Mouse (Mus musculus) midbrain, embryonic 12.5 days (tissue): ENCODE data around the gene Cacna1g. TPM values are rescaled to one million over a fixed set of nuclear protein-coding genes. Genes with fewer than 3 reads are reported as not detected.

Experiments used
- ATAC-seq: fragments of 200-750 bp; cut with Nextera tagmentation; 2 replicates; pipeline ENCODE4 v1.8.0; 2017; ENCODE audit warnings: low read depth, moderate TSS enrichment, moderate library complexity; ENCODE audit not compliant: low FRiP score
- H3K27ac ChIP-seq: fragments of 300-500 bp; sonication (generic); replicated peaks from 2 replicates; pipeline ENCODE4 v1.5.1; 2016; ENCODE audit warnings: mild to moderate bottlenecking
- H3K27me3 ChIP-seq: fragments of 300-500 bp; sonication (generic); 2 replicates; pipeline ENCODE4 v1.6.1; 2016; ENCODE audit warnings: mild to moderate bottlenecking
- H3K36me3 ChIP-seq: fragments of 300-500 bp; sonication (generic); 2 replicates; pipeline ENCODE4 v1.6.1; 2016
- H3K4me1 ChIP-seq: fragments of 300-500 bp; sonication (generic); 2 replicates; pipeline ENCODE4 v1.6.1; 2016
- H3K4me2 ChIP-seq: fragments of 300-500 bp; sonication (generic); replicated peaks from 2 replicates; pipeline ENCODE4 v1.6.1; 2016; ENCODE audit warnings: mild to moderate bottlenecking, moderate library complexity
- H3K4me3 ChIP-seq: fragments of 300-500 bp; sonication (generic); 2 replicates; pipeline ENCODE4 v1.5.1; 2016; ENCODE audit warnings: mild to moderate bottlenecking
- H3K9ac ChIP-seq: fragments of 300-500 bp; sonication (generic); replicated peaks from 2 replicates; pipeline ENCODE4 v1.6.1; 2016; ENCODE audit warnings: mild to moderate bottlenecking, moderate library complexity
- H3K9me3 ChIP-seq: fragments of 300-500 bp; sonication (generic); 2 replicates; pipeline ENCODE4 v1.6.1; 2016; ENCODE audit warnings: mild to moderate bottlenecking
- WGBS: fragments of 180-500 bp; shearing (Covaris S2); methylation state at CpG from one replicate; pipeline ENCODE4 v1.1.7; 2016; 5-methylcytosine and 5-hydroxymethylcytosine counted together
- polyA plus RNA-seq: library from polyadenylated mRNA; unstranded; fragments of >200 nt; fragmentation: Nextera tagmentation; extraction: Ambion mirVana; gene quantifications from 2 replicates; pipeline ENCODE4 v1.2.1, GENCODE M21; 2016

Gene Cacna1g
- polyA plus RNA-seq: 16.2 and 16.5 TPM in 2 replicates

DNA sequence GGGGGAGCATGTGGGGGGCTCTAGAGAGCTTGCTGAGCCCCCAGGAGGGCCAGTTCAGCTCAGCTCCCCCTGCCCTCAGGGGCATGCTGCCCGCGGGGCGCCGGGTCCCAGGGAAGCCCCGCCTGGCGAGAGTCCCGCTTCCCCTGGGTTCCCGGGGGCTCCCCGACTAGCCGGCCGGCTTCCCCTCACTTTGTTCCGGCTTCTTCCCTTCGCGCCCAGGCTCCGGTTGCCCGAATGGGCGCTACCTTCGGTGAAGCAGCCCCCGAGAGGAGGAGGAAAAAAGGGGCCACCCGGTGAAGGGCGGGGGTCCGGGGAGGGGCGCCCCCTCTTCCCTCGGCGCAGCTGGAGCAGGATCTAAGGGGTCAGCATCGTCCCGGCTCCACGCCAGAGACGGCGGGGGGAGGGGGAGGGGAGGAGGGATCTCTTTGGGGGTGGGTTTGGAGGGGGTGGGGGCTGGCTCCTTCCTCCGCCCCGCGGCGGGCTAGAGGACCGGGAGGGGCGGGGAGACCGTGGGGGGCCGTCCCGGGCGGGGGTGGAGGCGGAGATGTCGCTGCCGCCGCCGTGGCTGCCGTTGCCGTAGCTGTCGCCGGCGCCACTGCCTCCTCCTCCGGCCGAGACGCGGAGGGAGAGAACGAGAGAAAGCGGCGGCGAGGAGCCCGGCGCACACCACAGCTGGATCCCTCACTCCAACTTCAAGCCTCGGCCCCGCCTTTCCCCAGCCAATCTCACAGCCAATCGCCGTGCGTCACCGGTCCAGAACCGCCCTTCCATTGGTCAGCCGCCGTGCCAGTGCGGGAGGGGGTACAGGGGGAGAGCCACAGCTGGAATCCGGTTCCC is at the start of gene Cacna1g:
TSS of gene Cacna1g (minus strand) at position 492 of the 837 bp plus-strand sequence.
- under 1% methylated on average over 49 of the region's 71 CpGs for WGBS
- Histone ChIP-seq H3K9me3 (no peaks in the 10 kb centered on the region), H3K4me2 (peak within 1 kb of the TSS; percentile 99), H3K9ac (peak within 1 kb of the TSS; percentile 93), H3K27me3 (peaks cover 70% of the 10 kb centered on the region), H3K36me3 (no peaks in the 10 kb centered on the region), H3K4me3 (peak within 1 kb of the TSS; percentile 77), H3K4me1 (peaks cover 71% of the 10 kb centered on the region), H3K27ac (peak within 1 kb of the TSS; percentile 80)
- ATAC-seq: peak; percentile 83

DNA sequence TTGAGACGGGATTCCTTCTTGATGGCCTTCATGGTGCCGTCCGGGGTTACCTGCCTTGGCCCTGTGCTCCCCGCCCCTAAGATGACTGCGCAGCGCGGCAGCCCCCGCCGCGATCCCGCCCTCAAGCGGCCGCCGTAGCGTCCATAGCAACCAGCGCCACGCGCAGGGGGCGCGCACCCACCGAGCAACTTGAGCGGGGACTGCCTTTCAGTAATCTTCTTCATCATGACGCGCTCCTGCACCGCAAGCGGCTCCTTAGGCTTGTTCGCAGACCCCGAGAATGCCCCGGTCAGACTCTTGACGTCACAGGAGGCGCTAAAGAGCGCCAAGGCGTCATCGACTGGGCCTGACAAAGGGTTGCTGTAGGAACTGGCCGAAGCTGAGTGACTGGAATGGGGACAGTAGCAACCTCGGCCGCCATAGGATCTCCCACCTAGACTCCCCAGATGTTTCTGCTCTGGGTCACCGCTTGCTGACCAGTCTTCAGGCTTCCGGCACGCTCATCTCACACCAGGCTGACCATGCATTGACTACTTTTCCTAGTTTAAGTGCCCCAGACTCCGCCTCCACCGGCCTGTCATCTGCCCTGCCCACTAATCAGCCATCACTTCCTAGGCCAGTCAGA is 47.3 kb upstream of the Cacna1g start, which contains the start of gene Mycbpap:
TSS of gene Mycbpap (minus strand) at position 524 of the 625 bp plus-strand sequence.
- 0 out of 2 replicates have a peak, but pooled peaks cover 4% of the 10 kb centered on the region for H3K27me3 ChIP-seq
- H3K9ac ChIP-seq: peak within 1 kb of the TSS; percentile 68
- no peaks in the 10 kb centered on the region for H3K36me3 ChIP-seq
- H3K4me3 ChIP-seq: peak within 1 kb of the TSS; percentile 57
- peaks cover 10% of the 10 kb centered on the region for H3K4me1 ChIP-seq
- H3K9me3 ChIP-seq: no peaks in the 10 kb centered on the region
- peak; percentile 76 for ATAC-seq
- peak within 1 kb of the TSS; percentile 82 for H3K4me2 ChIP-seq
- 1% methylated on average over 42 of the region's 42 CpGs for WGBS
- no peak within 1 kb of the TSS for H3K27ac ChIP-seq

DNA sequence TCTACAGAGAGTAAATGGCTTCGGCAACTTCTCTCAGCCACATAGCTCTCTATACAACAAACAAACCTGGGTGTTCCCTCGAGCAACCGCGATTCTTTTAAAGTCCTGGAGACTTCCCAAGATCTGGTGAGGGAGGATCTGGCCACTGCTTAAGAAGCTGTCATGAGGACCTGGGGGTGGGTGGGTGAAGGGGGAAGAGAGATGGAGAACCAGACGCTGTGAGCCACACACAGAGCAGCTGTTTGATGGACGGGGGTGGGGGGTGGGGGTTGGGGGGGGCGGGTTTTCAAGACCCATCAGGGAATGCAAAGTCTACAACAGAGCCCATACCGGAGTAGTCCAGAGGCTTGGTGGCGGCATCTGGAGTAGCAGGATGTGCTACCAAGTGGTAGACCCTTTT is 39.5 kb upstream of the Cacna1g start:
- ATAC-seq: no peak
- H3K4me3 ChIP-seq: no peak overlapping the region
- 74% methylated on average over 9 of the region's 9 CpGs for WGBS
- no peak overlapping the region for H3K27ac ChIP-seq
- H3K4me2 ChIP-seq: no peak overlapping the region
- H3K9ac ChIP-seq: no peak overlapping the region
- no peaks in the 10 kb centered on the region for H3K9me3 ChIP-seq
- no peaks in the 10 kb centered on the region for H3K4me1 ChIP-seq
- H3K36me3 ChIP-seq: no peaks in the 10 kb centered on the region
- H3K27me3 ChIP-seq: no peaks in the 10 kb centered on the region

DNA sequence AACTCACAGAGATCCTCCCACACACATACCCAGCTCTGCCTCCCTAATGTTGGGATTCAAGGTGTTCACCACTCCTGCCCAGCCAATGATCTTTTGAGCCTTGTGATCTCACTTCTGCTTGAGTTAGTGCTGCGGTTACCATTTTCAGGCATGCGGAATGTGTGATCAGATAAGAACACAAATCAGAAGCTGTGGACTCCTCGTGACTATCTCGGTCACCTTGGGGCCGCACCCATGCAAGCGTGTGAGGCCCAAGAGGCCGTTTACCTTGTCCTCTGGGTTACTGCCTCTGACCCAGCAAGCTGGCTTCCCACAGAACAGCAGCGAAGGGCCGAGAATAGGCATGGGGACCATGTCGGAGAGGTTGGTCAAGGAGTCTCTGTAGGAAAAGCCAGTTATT is 35.0 kb upstream of the Cacna1g start:
- ATAC-seq: no peak
- Histone ChIP-seq H3K9ac (no peak overlapping the region), H3K4me2 (no peak overlapping the region), H3K9me3 (no peaks in the 10 kb centered on the region), H3K27me3 (no peaks in the 10 kb centered on the region), H3K36me3 (no peaks in the 10 kb centered on the region), H3K27ac (no peak overlapping the region), H3K4me1 (no peaks in the 10 kb centered on the region), H3K4me3 (no peak overlapping the region)
- 92% methylated on average over 10 of the region's 10 CpGs for WGBS

DNA sequence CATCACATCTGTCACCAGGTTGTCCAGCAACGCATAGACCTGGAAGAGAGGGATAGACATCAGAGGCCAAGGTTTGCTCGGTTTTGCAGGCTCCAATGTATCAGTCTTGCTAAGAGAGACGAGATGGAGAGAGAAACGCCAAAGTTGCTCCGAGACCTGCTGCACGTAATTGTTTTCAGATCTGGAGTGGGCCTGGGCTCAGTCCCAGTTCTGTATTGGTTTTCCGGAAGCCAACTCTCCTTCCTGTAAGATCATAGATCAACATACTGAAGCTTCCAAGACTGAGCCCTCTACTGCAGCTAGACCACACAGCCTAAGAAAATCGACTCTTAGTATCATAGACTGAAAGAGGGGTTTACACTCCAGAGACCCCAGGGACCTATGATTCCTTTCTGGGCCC is 27.5 kb upstream of the Cacna1g start:
- Histone ChIP-seq H3K4me2 (no peak overlapping the region), H3K9me3 (no peaks in the 10 kb centered on the region), H3K27me3 (peaks cover 52% of the 10 kb centered on the region), H3K4me1 (peaks cover 22% of the 10 kb centered on the region), H3K27ac (no peak overlapping the region), H3K4me3 (no peak overlapping the region), H3K36me3 (no peaks in the 10 kb centered on the region), H3K9ac (no peak overlapping the region)
- 91% methylated on average over 8 of the region's 8 CpGs for WGBS
- no peak for ATAC-seq

DNA sequence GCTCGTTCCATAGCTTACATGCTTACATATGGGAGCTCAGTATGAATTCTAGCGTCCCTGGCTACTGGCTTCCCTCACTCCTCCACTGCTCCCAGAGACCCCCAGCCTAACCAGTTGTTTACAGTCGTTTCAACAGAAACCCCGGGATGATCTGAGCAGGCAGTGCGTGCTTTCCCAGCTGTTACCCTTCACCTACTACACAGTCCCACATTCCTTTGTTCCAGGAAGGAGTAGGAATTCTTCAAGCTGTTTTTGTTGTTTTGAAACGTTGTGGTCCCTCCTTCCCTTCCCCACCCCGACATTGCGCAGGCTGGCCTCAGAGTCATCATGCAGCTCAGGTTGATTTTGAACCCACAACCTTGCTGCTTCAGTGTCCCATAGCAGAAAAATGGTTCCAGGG is 26.4 kb upstream of the Cacna1g start:
- peaks cover 52% of the 10 kb centered on the region for H3K27me3 ChIP-seq
- no peak overlapping the region for H3K9ac ChIP-seq
- H3K27ac ChIP-seq: no peak overlapping the region
- H3K4me2 ChIP-seq: no peak overlapping the region
- H3K4me3 ChIP-seq: no peak overlapping the region
- H3K4me1 ChIP-seq: peaks cover 22% of the 10 kb centered on the region
- no peak for ATAC-seq
- H3K36me3 ChIP-seq: no peaks in the 10 kb centered on the region
- H3K9me3 ChIP-seq: no peaks in the 10 kb centered on the region
- 32% methylated on average over 8 of the region's 8 CpGs for WGBS

DNA sequence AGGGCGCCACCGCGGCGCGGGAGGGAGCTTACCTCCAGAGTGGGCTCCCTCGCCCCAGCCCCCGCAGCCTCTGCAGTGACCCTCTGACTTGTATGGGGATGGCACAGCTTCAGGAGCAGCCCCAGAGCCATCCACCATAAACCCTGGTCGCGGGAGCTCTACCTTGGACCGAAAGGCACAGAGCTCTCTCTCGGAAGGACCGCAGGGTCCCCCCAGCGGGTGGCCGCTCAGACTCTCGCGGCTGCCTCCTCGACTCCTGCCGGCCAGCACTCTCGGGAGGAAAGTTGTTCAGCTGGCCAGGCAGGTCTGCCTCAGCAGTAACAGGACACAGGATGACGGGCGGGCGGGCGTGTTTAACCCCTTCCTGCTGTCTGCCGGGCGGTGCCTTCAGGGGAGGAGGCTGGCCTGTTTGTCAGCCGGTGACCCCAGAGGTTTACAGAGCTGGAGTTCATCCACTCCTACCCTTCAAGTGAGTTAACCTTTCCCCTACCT is 25.7 kb upstream of the Cacna1g start, which contains the start of gene Epn3:
TSS of gene Epn3 (minus strand) at position 314 of the 492 bp plus-strand sequence.
- 1% methylated on average over 26 of the region's 26 CpGs for WGBS
- H3K27ac ChIP-seq: no peak within 1 kb of the TSS
- peak within 1 kb of the TSS; percentile 50 for H3K9ac ChIP-seq
- H3K9me3 ChIP-seq: no peaks in the 10 kb centered on the region
- peak within 1 kb of the TSS; percentile 33 for H3K4me3 ChIP-seq
- H3K4me1 ChIP-seq: peaks cover 22% of the 10 kb centered on the region
- ATAC-seq: peak; percentile 30; the same call in 1 of the 2 replicates
- H3K36me3 ChIP-seq: no peaks in the 10 kb centered on the region
- peak within 1 kb of the TSS; percentile 60 for H3K4me2 ChIP-seq
- H3K27me3 ChIP-seq: peaks cover 55% of the 10 kb centered on the region

DNA sequence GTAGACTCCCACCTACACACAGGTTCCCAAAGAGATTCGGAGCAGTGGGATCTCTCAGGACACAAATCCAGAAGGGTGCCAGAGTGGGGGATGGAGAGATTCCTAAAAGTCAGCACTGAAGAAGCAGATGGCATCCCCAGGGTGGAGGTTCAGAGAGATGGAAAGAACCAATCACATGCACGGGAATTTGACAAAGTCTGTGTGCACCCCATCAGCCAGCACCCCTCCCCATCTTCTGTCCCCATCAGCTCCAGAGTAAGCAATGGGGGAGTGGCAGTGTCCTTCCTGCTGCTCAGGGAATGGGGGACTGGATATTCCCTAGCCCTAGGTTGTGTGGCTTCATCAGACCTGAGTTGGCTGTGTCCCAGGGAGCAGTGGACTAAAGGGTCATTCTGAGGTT is 25.0 kb upstream of the Cacna1g start:
- H3K27me3 ChIP-seq: peaks cover 61% of the 10 kb centered on the region
- H3K36me3 ChIP-seq: no peaks in the 10 kb centered on the region
- H3K9ac ChIP-seq: peak overlapping the region; percentile 50; the same call in 1 of the 2 replicates
- peaks cover 22% of the 10 kb centered on the region for H3K4me1 ChIP-seq
- peak overlapping the region; percentile 33; the same call in 1 of the 2 replicates for H3K4me3 ChIP-seq
- ATAC-seq: no peak
- no peaks in the 10 kb centered on the region for H3K9me3 ChIP-seq
- 17% methylated on average over 2 of the region's 2 CpGs for WGBS
- H3K4me2 ChIP-seq: peak overlapping the region; percentile 60
- H3K27ac ChIP-seq: no peak overlapping the region

DNA sequence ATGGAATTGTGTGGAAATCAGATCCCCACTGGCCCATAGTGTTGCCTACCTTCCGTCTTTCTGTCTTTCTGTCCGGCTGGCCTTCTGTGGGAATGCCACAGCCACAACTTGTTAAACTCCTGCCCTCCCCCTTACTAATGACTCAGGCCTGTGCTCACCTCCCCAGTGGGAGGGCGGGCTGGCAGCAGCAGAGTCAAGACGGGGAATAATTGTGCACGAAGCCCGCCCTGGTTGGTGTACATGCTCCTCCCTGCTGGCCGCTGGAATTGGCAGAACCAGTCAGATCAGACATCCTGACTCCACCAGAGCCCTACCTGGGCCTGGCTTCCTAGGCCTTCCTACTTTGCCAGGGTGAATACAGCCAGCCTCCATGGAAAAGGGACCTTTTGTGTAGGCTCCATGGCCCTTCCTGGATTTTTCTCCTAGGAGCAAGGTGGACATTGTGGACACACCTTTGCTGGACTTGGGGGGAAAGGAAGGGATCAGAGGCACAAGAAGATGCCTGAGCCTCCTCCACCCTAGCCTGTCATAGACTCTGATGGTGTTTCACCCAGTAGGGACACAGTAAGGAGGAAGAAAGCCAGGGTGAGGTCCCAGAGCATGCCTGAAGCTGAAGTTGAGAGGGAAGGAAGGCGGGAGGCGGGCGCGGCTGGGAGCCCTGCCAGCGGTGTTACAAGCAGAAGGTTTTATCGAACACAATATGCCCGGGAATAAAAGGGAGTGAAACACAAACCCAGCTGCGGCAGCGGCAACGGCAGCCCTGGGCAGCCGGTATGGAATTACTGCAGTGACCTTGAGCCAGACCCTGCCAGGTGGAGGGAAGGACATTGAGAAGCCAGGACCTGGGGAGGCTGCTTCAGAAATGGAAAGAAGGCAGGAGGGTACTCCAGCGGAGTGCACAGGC is 24.3 kb upstream of the Cacna1g start:
- 25% methylated on average over 19 of the region's 19 CpGs for WGBS
- H3K4me2 ChIP-seq: peak overlapping the region; percentile 60
- no peak overlapping the region for H3K4me3 ChIP-seq
- H3K27ac ChIP-seq: no peak overlapping the region
- H3K9ac ChIP-seq: no peak overlapping the region
- peaks cover 22% of the 10 kb centered on the region for H3K4me1 ChIP-seq
- H3K9me3 ChIP-seq: no peaks in the 10 kb centered on the region
- H3K27me3 ChIP-seq: peaks cover 68% of the 10 kb centered on the region
- no peak for ATAC-seq
- no peaks in the 10 kb centered on the region for H3K36me3 ChIP-seq

DNA sequence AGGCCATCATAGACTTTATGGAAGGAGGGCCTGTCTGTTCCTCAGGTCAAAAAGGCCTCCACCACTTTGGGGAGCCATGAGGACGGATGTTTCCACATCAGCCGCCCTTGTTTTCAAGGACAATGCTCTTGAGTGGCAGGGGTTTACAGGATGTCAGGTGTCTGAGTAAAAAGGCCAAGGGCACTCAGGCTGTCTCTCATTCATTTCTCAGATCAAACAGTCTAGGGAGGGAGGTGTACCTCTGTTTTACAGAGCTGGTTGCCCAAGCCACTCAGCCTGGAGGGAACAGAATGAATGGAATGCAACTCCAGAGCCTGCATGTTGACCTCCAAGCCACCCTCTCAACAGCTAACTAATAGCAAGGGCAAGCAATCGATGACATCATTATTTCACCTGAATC is 21.4 kb upstream of the Cacna1g start:
- Histone ChIP-seq H3K9ac (no peak overlapping the region), H3K4me2 (no peak overlapping the region), H3K9me3 (no peaks in the 10 kb centered on the region), H3K36me3 (no peaks in the 10 kb centered on the region), H3K4me3 (no peak overlapping the region), H3K27me3 (peaks cover 72% of the 10 kb centered on the region), H3K27ac (no peak overlapping the region), H3K4me1 (peaks cover 35% of the 10 kb centered on the region)
- no peak for ATAC-seq
- WGBS: 83% methylated on average over 3 of the region's 3 CpGs

DNA sequence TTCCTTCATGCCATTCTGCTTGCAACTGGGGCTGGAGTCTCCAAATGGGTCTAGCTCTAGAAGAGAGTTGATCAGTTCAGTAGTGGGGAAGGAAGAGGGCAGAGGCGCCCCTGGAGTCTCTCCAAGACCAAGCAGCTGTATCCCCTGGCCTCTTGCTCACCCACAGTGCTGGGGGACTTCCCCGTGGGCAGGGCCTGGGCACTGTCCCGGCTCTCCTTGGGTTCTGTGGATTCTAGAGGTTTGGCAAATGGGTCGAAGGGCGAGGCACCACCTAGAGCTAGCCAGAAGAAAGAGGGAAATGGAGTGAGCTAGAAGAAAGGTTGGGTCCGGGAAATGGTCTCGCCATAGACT is 17.7 kb upstream of the Cacna1g start:
- no peak overlapping the region for H3K27ac ChIP-seq
- peaks cover 12% of the 10 kb centered on the region for H3K4me1 ChIP-seq
- H3K9ac ChIP-seq: no peak overlapping the region
- no peak for ATAC-seq
- H3K4me3 ChIP-seq: peak overlapping the region; percentile 53
- no peaks in the 10 kb centered on the region for H3K36me3 ChIP-seq
- H3K4me2 ChIP-seq: peak overlapping the region; percentile 78
- 73% methylated on average over 7 of the region's 7 CpGs for WGBS
- H3K27me3 ChIP-seq: peaks cover 69% of the 10 kb centered on the region
- H3K9me3 ChIP-seq: no peaks in the 10 kb centered on the region
